Mouse (Mus musculus) urinary bladder, postnatal 4 days (tissue): ENCODE results near the gene Odf3b.

Experiments used
- DNase-seq, 2 experiments: peaks; one replicate each; pipeline ENCODE4 v3.0.0; 2021 to 2022; ENCODE audit warnings: low spot score in 2 of 2

Odf3b gene

GRCm38 (mm10) chr15:89376040-89376439 lies 3.0 kb downstream of the Odf3b start:
- no peak for DNase-seq

DNA sequence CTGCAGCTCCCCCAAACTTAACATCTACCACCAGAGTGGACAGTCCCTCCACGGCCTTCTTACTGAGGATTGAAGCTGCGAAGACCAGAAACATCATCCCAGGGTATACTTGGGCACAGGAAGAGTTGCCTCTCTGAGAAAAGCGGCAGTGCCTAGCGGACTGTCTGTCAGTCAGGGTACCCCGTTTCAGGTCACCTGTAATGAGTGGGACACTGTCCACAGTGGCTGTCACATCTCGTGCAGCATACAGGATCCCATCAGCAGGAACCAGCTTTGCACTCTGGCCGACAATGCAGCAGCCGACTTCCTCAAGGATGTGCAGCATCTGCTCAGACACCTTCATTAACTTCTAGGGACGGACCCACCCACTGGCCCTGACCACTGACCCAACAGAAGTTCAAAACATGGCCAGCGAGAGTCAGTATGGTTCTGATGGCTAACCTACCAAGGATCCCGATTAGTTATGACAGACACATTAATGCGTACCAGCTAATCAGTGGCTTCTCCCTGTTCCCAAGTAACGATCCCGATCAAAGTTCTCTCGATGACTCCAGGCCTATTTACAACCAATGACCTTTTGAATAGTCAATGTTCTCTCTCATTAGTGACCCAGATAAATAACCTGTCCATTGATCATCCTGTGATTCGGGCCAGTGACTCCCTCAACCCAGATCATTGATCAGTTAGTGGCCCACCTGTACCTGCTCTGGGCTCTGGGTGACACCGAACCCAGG lies 4.1 kb downstream of the Odf3b start:
- no peak for DNase-seq

- DNase-seq = no peak
Observed at GRCm38 (mm10) chr15:89374340-89374739, 4.7 kb downstream of the Odf3b start.

DNA sequence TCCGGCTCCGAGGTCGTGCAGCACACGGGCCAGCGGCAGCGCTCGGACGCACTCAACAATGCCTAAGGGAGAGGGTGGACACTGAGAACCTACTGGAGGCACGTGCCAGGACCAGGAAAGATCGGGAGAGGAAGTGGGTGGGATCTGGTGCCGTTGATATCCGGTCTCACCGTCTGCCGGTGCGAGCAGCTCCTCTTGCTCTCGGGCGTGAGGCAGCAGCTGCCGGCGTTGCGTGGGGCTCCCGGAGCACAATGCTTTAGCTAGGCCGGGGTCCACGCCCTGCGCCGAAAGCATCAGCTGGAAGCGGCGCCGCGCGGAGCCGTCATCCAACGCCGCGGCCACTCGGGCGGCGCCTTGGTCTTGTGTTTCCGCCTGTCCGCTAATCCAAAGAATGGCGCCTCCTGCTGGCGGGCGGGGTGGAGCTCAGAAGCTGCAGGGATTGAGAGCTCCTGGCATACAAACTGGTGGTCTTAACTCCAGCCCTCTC lies 5.3 kb downstream of the Odf3b start, which contains the start of gene Sco2:
Gene Sco2, minus strand, starts transcription at position 85 of the 487 bp plus-strand sequence.
- peak; percentile 86 to 95 for DNase-seq

GRCm38 (mm10) chr15:89373027-89373761 lies 5.9 kb downstream of the Odf3b start:
- peak; percentile 78 to 86 for DNase-seq

GRCm38 (mm10) chr15:89372536-89372935 lies 6.5 kb downstream of the Odf3b start:
- no peak for DNase-seq

- DNase-seq = no peak
Observed at GRCm38 (mm10) chr15:89372068-89372467, 7.0 kb downstream of the Odf3b start.

- DNase-seq = no peak
Observed at GRCm38 (mm10) chr15:89365141-89365551, 13.9 kb downstream of the Odf3b start.

GRCm38 (mm10) chr15:89363051-89363450 lies 16.0 kb downstream of the Odf3b start:
- no peak for DNase-seq

- DNase-seq = no peak
Observed at GRCm38 (mm10) chr15:89358784-89359183, 20.3 kb downstream of the Odf3b start.

DNA sequence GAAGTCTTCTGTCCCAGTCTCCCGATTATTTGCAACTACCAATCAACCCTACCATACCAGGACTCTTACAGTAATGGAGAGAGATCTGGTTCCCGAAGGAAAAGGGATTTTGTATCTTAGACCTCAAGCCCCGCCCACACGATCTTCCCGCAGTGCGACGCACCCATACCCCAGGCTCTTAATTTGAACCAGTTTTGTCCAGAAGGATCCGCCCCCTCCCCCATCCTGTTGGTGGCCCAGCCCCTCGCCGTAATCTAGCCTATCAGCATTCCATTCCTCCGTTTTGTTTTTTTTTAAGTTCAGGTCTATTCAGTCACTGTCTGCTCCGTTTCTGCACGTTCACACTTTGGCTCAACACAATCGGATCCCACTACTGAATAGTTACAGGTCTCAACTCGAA lies 22.7 kb downstream of the Odf3b start:
- peak; percentile 79 to 85 for DNase-seq

GRCm38 (mm10) chr15:89355241-89356187 lies 23.6 kb downstream of the Odf3b start, which contains the start of the genes Lmf2 and Ncaph2:
Lmf2 (minus strand) TSS chr15:89355659.
Ncaph2 (plus strand) TSS chr15:89355719.
- DNase-seq = peak; percentile 91 to 95

DNA sequence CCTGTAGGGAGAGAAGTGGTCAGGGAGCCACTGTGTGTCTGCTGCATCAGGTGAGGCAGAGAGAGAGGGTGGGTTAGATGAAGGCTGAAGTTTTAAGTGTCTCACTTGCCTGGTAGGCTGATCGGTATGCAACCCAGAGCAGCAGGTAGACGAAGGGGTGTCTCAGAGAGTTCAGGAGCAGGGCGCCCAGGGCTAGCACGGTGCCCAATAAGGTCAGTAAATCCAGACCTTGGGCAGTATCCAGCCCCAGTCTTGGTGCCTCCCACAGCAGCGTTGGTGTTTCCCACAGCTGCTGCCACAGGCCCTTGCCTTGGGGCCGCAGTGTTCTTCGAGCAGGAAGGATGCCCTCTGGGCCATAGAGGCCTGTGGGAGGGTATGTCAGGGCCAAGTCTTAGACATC lies 24.6 kb downstream of the Odf3b start:
- no peak for DNase-seq

- DNase-seq = no peak
Observed at GRCm38 (mm10) chr15:89353837-89354236, 25.2 kb downstream of the Odf3b start.

DNA sequence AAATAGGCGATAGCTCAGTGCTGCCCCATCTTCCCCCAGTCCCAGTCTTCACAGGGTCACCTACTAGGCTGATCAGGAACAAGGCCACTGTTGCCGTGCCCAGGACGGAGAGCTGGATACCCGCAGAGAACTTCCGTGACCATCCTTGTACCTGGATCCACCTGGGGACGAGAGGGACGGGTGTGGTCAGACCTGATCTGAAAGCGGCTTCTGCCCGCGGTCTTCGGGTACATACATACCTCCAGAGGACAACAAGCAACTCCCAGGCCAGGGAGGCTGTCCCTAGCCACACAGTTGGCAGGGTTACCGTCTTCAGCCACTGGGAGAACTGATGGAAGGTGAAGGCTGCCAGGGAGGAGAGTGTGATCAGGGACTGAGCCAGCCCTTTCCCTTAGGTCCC lies 26.3 kb downstream of the Odf3b start:
- DNase-seq = no peak

DNA sequence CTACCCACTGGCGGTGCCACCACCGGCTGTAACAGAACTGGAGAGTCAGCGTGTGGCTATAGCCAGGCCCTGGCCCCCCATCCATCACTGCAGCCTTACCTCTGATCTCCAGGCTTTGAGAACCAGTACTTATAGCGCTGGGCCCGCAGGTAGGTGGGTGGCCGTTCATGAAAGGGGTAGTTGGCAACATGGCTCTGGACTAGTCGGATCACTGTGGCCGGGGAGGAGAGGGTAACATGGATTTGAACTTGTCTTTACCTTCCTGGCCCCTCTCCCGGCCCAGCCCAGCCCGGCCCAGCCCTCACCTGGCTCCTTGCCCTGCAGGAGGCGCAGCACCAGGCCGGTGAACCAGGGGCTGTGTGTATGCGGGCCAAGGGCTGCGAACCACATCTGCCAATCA lies 27.0 kb downstream of the Odf3b start:
- peak in 1 of 2 experiments; percentile 58 for DNase-seq

- no peak for DNase-seq
Observed at GRCm38 (mm10) chr15:89351302-89351701, 27.8 kb downstream of the Odf3b start.

- no peak for DNase-seq
Observed at GRCm38 (mm10) chr15:89350447-89350846, 28.6 kb downstream of the Odf3b start.

DNA sequence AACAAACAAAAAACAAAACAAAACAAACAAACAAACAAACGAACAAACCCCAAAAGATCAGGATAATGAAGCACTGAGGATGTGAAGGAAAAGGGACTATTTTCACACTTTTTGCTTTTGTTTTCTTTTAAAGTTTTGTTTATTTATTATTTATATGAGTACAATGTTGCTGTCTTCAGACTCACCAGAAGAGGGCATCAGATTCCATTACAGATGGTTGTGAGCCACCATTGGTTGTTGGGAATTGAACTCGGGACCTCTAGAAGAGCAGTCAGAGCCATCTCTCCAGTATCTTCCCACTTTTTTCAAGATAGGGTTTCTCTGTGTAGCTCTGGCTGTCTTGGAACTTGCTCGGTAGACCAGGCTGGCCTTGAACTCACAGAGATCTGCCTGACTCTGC lies 35.8 kb downstream of the Odf3b start:
- DNase-seq = no peak

GRCm38 (mm10) chr15:89341678-89342077 lies 37.4 kb downstream of the Odf3b start:
- no peak for DNase-seq

DNA sequence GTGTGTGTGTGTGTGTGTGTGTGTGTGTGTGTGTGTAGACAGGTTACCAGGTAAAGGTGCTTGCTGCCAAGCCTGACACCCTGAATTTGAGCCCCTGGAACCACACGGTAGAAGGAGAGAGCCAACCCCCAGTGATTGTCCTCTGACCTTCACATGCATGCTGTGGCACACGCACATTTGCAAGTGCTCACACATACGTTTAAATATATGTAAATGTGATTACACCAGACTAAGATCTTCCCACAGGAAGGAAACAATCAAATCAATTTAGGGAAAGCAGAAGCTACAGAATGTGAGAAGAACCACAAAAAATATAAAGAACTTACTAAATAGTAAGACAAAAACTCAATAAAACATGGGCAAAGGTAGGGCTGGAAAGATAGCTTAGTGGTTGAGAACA lies 38.9 kb downstream of the Odf3b start:
- DNase-seq = no peak

GRCm38 (mm10) chr15:89339696-89340095 lies 39.4 kb downstream of the Odf3b start:
- DNase-seq = no peak
